Mouse (Mus musculus): ENCODE results near the gene Gm45753. TPM values are rescaled to one million over a fixed set of nuclear protein-coding genes. Genes with fewer than 3 reads are reported as not detected.

Gene Gm45753
- polyA plus RNA-seq, 1 experiment from 2014 or later = 41.6 TPM

DNA sequence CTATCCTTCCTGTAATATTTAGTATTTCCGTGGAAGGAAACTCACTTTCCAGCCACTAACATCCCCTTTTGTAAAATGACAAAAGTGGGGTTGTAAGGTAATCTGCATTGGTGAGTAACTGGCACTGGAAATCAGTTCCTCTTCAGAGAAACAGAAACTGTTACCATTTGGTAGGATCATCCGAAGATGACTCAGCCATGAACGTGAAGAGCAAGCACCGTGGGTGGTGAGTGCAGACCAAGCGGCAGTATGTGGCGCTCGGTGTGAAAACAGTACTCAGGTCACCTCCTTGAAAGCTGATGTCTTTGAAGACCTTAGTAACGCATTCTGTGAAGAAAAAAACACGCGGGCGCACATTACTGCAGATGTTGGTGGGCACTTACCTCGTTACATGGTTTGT is 53.2 kb downstream of the Gm45753 start:
- H3K9ac ChIP-seq (replicated peaks) = no peak overlapping the region
- TF ChIP-seq EP300 (IDR thresholded peaks at IDR 0.05; ENCODE audit: low read depth) = no peak
- no peak for TF ChIP-seq CTCF (IDR thresholded peaks at IDR 0.05; ENCODE audit: low read depth)
- H3K36me3 ChIP-seq (replicated peaks; ENCODE audit: insufficient read depth, low read length) = no peaks in the 10 kb centered on the region; the same call in 1 of the 2 replicates

DNA sequence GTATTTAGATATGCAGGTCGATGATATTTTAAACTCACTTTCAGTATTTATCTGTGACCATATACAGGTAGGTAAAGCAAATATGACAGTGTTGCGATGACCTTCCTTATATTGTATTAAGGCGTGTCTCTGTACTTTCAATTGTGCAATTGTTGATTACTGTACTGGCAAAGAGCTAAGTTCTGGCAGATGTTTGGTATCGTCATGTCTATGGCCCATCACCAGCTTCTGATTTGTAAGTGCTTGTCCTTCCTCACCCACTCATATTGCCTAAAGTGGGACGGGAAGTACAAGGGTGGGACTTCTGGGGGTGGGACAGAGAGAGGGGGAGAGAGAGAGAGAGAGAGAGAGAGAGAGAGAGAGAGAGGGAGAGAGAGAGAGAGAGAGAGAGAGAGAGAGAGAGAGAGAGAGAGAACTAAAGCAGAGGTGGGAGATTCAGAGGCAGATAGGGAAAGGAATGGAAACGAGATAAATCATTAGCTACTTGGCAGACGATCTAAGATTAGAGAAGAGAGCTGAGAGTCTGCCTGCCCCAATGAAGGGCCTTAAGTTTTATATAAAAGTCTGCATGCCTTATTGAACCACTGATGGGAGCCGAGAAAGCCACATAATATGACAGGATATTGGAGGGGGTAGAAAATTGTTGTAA is 53.9 kb downstream of the Gm45753 start:
- DNase-seq (no peak), ATAC-seq (peak; percentile 63)
- Histone ChIP-seq H3K27ac (ENCODE audit: low read depth) (peak overlapping the region; percentile 41), H3K4me3 (ENCODE audit: low read depth, low read length) (no peak overlapping the region), H3K9ac (replicated peaks) (no peak overlapping the region), H3K9me3 (ENCODE audit: low read length) (no peaks in the 10 kb centered on the region), H3K4me2 (ENCODE audit: low read depth, low read length) (no peak overlapping the region), H3K27me3 (ENCODE audit: insufficient read depth, low read length) (no peaks in the 10 kb centered on the region), H3K4me1 (ENCODE audit: insufficient read depth) (no peaks in the 10 kb centered on the region), H3K36me3 (replicated peaks; ENCODE audit: insufficient read depth, low read length) (peaks cover 1% of the 10 kb centered on the region; the same call in 1 of the 2 replicates)
- 52% methylated on average over 8 of the region's 8 CpGs for WGBS (ENCODE audit: insufficient replicate concordance)
- TF ChIP-seq EP300 (IDR thresholded peaks at IDR 0.05; ENCODE audit: low read depth) = no peak
- TF ChIP-seq CTCF (IDR thresholded peaks at IDR 0.05; ENCODE audit: low read depth) = no peak

More for the DNA sequence above, 53.2 kb downstream of the Gm45753 start:
- no peaks in the 10 kb centered on the region for H3K9me3 ChIP-seq (ENCODE audit: low read length)
- H3K4me2 ChIP-seq (ENCODE audit: low read depth, low read length) = no peak overlapping the region
- peak overlapping the region; percentile 41 for H3K27ac ChIP-seq (ENCODE audit: low read depth)
- ATAC-seq = no peak
- no peaks in the 10 kb centered on the region for H3K4me1 ChIP-seq (ENCODE audit: insufficient read depth)
- no peak overlapping the region for H3K4me3 ChIP-seq (ENCODE audit: low read depth, low read length)
- DNase-seq = no peak
- 78% methylated on average over 12 of the region's 12 CpGs for WGBS (ENCODE audit: insufficient replicate concordance)
- H3K27me3 ChIP-seq (ENCODE audit: insufficient read depth, low read length) = no peaks in the 10 kb centered on the region

DNA sequence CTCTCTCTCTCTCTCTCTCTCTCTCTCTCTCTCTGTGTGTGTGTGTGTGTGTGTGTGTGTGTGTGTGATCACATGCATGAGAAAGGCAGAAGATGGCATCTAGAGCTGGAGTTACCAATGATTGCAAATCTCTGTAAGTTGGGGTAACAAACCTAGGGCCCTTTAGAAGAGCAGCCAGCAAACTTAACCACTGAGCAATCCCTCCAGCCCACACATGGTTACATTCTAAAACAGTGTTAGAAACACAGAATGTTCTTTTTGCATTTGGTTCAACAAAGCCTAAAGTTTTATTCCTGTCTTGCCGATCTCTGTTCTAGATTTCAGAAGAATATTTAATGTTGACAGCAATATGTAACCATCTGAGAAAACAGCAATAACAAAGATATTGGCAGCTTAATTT is 54.7 kb downstream of the Gm45753 start:
- Histone ChIP-seq H3K9ac (replicated peaks) (no peak overlapping the region), H3K27ac (ENCODE audit: low read depth) (peak overlapping the region; percentile 71), H3K36me3 (replicated peaks; ENCODE audit: insufficient read depth, low read length) (peaks cover 5% of the 10 kb centered on the region; the same call in 1 of the 2 replicates), H3K27me3 (ENCODE audit: insufficient read depth, low read length) (no peaks in the 10 kb centered on the region), H3K4me3 (ENCODE audit: low read depth, low read length) (no peak overlapping the region), H3K4me2 (ENCODE audit: low read depth, low read length) (no peak overlapping the region), H3K9me3 (ENCODE audit: low read length) (no peaks in the 10 kb centered on the region), H3K4me1 (ENCODE audit: insufficient read depth) (no peaks in the 10 kb centered on the region)
- DNase-seq (no peak), ATAC-seq (no peak)
- TF ChIP-seq EP300 (IDR thresholded peaks at IDR 0.05; ENCODE audit: low read depth) (no peak), CTCF (IDR thresholded peaks at IDR 0.05; ENCODE audit: low read depth) (no peak)
- 84% methylated on average over 1 of the region's 1 CpGs for WGBS (ENCODE audit: insufficient replicate concordance)

DNA sequence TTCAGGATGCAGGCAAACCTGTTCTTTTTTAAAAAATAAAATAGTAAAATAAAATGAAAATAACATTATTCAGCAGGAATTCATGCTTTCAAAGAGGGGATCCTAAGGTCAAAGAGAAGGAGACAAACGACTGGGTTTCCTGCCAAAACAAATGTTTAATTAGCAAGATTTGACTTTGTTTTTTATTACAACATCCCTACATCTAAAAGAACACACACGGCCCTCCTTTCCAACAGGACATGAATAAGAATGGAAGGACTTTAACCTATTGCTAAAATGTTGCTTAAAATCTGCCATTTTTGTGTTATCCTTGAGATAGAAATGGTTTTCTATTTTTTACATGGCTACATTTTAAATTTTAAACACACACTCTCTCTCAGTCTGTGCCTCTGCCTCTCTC is 55.2 kb downstream of the Gm45753 start:
- Histone ChIP-seq H3K27ac (ENCODE audit: low read depth) (peak overlapping the region; percentile 71), H3K4me2 (ENCODE audit: low read depth, low read length) (no peak overlapping the region), H3K9ac (replicated peaks) (no peak overlapping the region), H3K9me3 (ENCODE audit: low read length) (no peaks in the 10 kb centered on the region), H3K36me3 (replicated peaks; ENCODE audit: insufficient read depth, low read length) (peaks cover 5% of the 10 kb centered on the region; the same call in 1 of the 2 replicates), H3K27me3 (ENCODE audit: insufficient read depth, low read length) (no peaks in the 10 kb centered on the region), H3K4me1 (ENCODE audit: insufficient read depth) (no peaks in the 10 kb centered on the region), H3K4me3 (ENCODE audit: low read depth, low read length) (no peak overlapping the region)
- DNase-seq (no peak), ATAC-seq (peak; percentile 68)
- 41% methylated on average over 2 of the region's 2 CpGs for WGBS (ENCODE audit: insufficient replicate concordance)
- TF ChIP-seq CTCF (IDR thresholded peaks at IDR 0.05; ENCODE audit: low read depth) = no peak
- peak; percentile 63 for TF ChIP-seq EP300 (IDR thresholded peaks at IDR 0.05; ENCODE audit: low read depth)

DNA sequence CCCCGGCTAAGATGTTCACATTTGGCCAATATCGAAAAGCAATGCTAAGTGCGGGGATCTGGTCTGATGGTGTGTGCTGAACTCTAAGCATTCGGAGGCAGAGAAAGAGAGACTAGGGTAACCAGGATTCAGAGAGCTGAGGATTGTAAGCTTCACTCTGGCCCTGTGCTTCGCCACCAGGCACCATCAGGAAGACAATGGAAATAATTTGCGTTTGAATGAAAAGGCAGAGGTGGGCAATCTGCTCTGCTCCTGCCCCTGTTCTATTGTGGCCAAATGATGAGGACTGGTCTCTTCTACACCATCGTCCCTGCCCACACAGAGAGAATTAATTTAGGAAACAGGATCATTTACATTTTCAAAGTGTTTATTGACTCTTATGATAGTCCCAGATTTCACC is 62.0 kb downstream of the Gm45753 start:
- no peaks in the 10 kb centered on the region for H3K9me3 ChIP-seq (ENCODE audit: low read length)
- no peaks in the 10 kb centered on the region for H3K27me3 ChIP-seq (ENCODE audit: insufficient read depth, low read length)
- no peak overlapping the region for H3K4me2 ChIP-seq (ENCODE audit: low read depth, low read length)
- 0 out of 2 replicates have a peak, but pooled peaks cover 5% of the 10 kb centered on the region for H3K36me3 ChIP-seq (replicated peaks; ENCODE audit: insufficient read depth, low read length)
- DNase-seq (no peak), ATAC-seq (no peak)
- H3K4me3 ChIP-seq (ENCODE audit: low read depth, low read length) = no peak overlapping the region
- H3K27ac ChIP-seq (ENCODE audit: low read depth) = no peak overlapping the region
- TF ChIP-seq EP300 (IDR thresholded peaks at IDR 0.05; ENCODE audit: low read depth) (no peak), CTCF (IDR thresholded peaks at IDR 0.05; ENCODE audit: low read depth) (no peak)
- 0 out of 2 replicates have a peak, but pooled peaks cover 4% of the 10 kb centered on the region for H3K4me1 ChIP-seq (ENCODE audit: insufficient read depth)
- no peak overlapping the region for H3K9ac ChIP-seq (replicated peaks)
- WGBS (ENCODE audit: insufficient replicate concordance) = 68% methylated on average over 7 of the region's 7 CpGs

DNA sequence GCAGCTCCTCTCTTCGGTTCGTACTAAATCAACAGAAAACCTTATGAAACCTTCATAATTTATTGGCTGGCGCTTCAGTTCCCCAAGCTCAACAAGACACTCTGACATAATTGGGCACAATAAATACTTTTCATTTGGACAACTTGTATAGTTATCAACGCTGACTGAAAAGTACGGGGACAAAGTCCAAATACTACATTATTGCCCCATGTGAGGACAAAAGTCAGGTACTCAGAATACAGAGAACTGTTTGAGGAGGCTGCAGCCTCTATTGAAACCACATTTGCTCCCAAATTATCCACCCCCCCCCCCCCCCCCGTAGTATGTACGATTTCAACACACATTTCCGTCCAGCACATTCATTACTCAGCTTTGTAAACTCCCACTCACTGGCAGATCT is 68.9 kb downstream of the Gm45753 start:
- Histone ChIP-seq H3K4me2 (ENCODE audit: low read depth, low read length) (no peak overlapping the region), H3K4me3 (ENCODE audit: low read depth, low read length) (no peak overlapping the region), H3K27me3 (ENCODE audit: insufficient read depth, low read length) (no peaks in the 10 kb centered on the region), H3K9me3 (ENCODE audit: low read length) (no peaks in the 10 kb centered on the region), H3K27ac (ENCODE audit: low read depth) (peak overlapping the region; percentile 69), H3K36me3 (replicated peaks; ENCODE audit: insufficient read depth, low read length) (no peaks in the 10 kb centered on the region), H3K4me1 (ENCODE audit: insufficient read depth) (peaks cover 11% of the 10 kb centered on the region; the same call in 1 of the 2 replicates), H3K9ac (replicated peaks) (no peak overlapping the region)
- DNase-seq (no peak), ATAC-seq (peak; percentile 90)
- TF ChIP-seq EP300 (IDR thresholded peaks at IDR 0.05; ENCODE audit: low read depth) = peak; percentile 66
- TF ChIP-seq CTCF (IDR thresholded peaks at IDR 0.05; ENCODE audit: low read depth) = no peak
- 54% methylated on average over 8 of the region's 8 CpGs for WGBS (ENCODE audit: insufficient replicate concordance)
